Comparison of ENCODE assay signal across 25 mouse cellular contexts in genomic region chr6:136650664-136651063, GRCm38 (mm10). TPM values are rescaled to one million over a fixed set of nuclear protein-coding genes. Genes with fewer than 3 reads are reported as not detected.
DNase-seq lines count a peak whose midpoint lies in the region; ATAC-seq and TF ChIP-seq lines count a peak whose summit lies in the region.
"Had no signal": no experiment of that assay in that cellular context is flagged by ENCODE, and none has a peak within 500 bp of the region (broad histone marks: within the 10 kb centered on the region; RNA-seq: fewer than 3 reads in every experiment).

No protein-coding gene starts in this region.

- no peak for TF ChIP-seq RAD21 in CH12.LX (IDR thresholded peaks at IDR 0.05; ENCODE audit: low read depth, low read length)

- TF ChIP-seq POLR2A in CH12.LX (IDR thresholded peaks at IDR 0.05; ENCODE audit: low read depth, low read length) = no peak

- no peak for ATAC-seq in hindbrain, embryonic 13.5 days (ENCODE audit: low FRiP score)
- ATAC-seq: CD4-positive, CD25-positive, alpha-beta regulatory T cell, adult 4 months; forebrain, embryonic 14.5 days; forebrain, embryonic 16.5 days; Patski had no signal

- TF ChIP-seq CTCF in C2C12 (IDR thresholded peaks at IDR 0.05; ENCODE audit: control insufficient read depth, insufficient read depth, insufficient read length) (no peak), CH12.LX (conservative IDR thresholded peaks at IDR 0.05 in 1 of 2, IDR thresholded peaks at IDR 0.05 in 1 of 2; ENCODE audit: low read depth in 2 of 2, low read length in 2 of 2) (no peak)

- H3K27ac ChIP-seq in CH12.LX (ENCODE audit: insufficient read depth, low read depth) = no peak overlapping the region
- no peak overlapping the region for H3K27ac ChIP-seq in hindbrain, embryonic 13.5 days
- H3K27ac ChIP-seq: embryonic facial prominence, embryonic 13.5 days; embryonic facial prominence, embryonic 15.5 days; forebrain, embryonic 10.5 days; forebrain, embryonic 12.5 days had no signal

- H3ac ChIP-seq in C2C12 (ENCODE audit: control insufficient read depth, insufficient read length, low read depth) = no peak overlapping the region

- no peaks in the 10 kb centered on the region for H3K79me2 ChIP-seq in C2C12 (ENCODE audit: control insufficient read depth, insufficient read depth)
- no peaks in the 10 kb centered on the region for H3K79me2 ChIP-seq in CH12.LX (replicated peaks; ENCODE audit: control insufficient read depth, extremely low read depth, insufficient read depth, poor library complexity, severe bottlenecking)

- H3K9me3 ChIP-seq in CH12.LX (replicated peaks; ENCODE audit: low read length) = no peaks in the 10 kb centered on the region
- H3K9me3 ChIP-seq in hindbrain, embryonic 13.5 days = no peaks in the 10 kb centered on the region
- H3K9me3 ChIP-seq: embryonic facial prominence, embryonic 13.5 days; embryonic facial prominence, embryonic 15.5 days; forebrain, embryonic 10.5 days; forebrain, embryonic 12.5 days had no signal

- no peak for DNase-seq in CH12.LX (ENCODE audit: extremely low read depth)
- peak; percentile 52 for DNase-seq in ZHBTc4 (ENCODE audit: low read depth, low spot score)
- no peak for DNase-seq in spleen, adult 18-20 months
- no peak for DNase-seq in thymus, postnatal 0 days (ENCODE audit: low spot score)
- DNase-seq: adrenal gland, adult 2 months; adrenal gland, postnatal 10 days; adrenal gland, postnatal 25 days; cerebellum, adult 11 months; cerebellum, adult 18-20 months; cerebellum, adult 8-10 months; cerebellum, adult 9-11 months; cerebellum, postnatal 14 days; cerebellum, postnatal 36 days; embryo, embryonic 11 days had no signal

- no peak overlapping the region for H3K4me2 ChIP-seq in CH12.LX (ENCODE audit: insufficient read depth, low read depth, poor library complexity, severe bottlenecking)
- no peak overlapping the region for H3K4me2 ChIP-seq in hindbrain, embryonic 13.5 days
- H3K4me2 ChIP-seq: embryonic facial prominence, embryonic 13.5 days; embryonic facial prominence, embryonic 15.5 days; forebrain, embryonic 12.5 days had no signal

- 86% methylated on average over 8 of the region's 8 CpGs for WGBS in hindbrain, embryonic 13.5 days

- H3K9ac ChIP-seq in CH12.LX (ENCODE audit: insufficient read depth, low read depth) = no peak overlapping the region
- no peak overlapping the region for H3K9ac ChIP-seq in hindbrain, embryonic 13.5 days
- H3K9ac ChIP-seq: embryonic facial prominence, embryonic 13.5 days; embryonic facial prominence, embryonic 15.5 days; forebrain, embryonic 12.5 days had no signal

- H3K27me3 ChIP-seq in C2C12 (ENCODE audit: control insufficient read depth, insufficient read depth, insufficient read length) = no peaks in the 10 kb centered on the region
- H3K27me3 ChIP-seq in CH12.LX (replicated peaks) = no peaks in the 10 kb centered on the region
- no peaks in the 10 kb centered on the region for H3K27me3 ChIP-seq in hindbrain, embryonic 13.5 days
- H3K27me3 ChIP-seq: embryonic facial prominence, embryonic 13.5 days; embryonic facial prominence, embryonic 15.5 days; forebrain, embryonic 12.5 days; Patski had no signal

- dilution Hi-C loops in CH12.LX (cut with MboI; ENCODE audit: extremely low pct_ligation_motif_present, extremely low pct_unique_long_range_greater_than_20kb, low sequenced_read_pairs) = no loop called here

- H3K79me3 ChIP-seq in C2C12 (ENCODE audit: low read depth) = no peaks in the 10 kb centered on the region

- H3K4me3 ChIP-seq in C2C12 (ENCODE audit: insufficient read depth, poor library complexity, severe bottlenecking) = no peak overlapping the region
- no peak overlapping the region for H3K4me3 ChIP-seq in CH12.LX (replicated peaks in 1 of 3; ENCODE audit: low read depth in 2 of 3, low read length in 2 of 3, poor library complexity in 1 of 3)
- no peak overlapping the region for H3K4me3 ChIP-seq in hindbrain, embryonic 13.5 days
- H3K4me3 ChIP-seq: embryonic facial prominence, embryonic 13.5 days; embryonic facial prominence, embryonic 15.5 days; erythroblast, embryonic 14.5 days; forebrain, embryonic 10.5 days; forebrain, embryonic 12.5 days had no signal

- H3K4me1 ChIP-seq in CH12.LX (ENCODE audit: control insufficient read depth in 1 of 2, insufficient read depth in 2 of 2) = peaks cover 0 to 13% of the 10 kb centered on the region in 2 experiments; a peak in 2 of 4 replicates
- H3K4me1 ChIP-seq in hindbrain, embryonic 13.5 days (replicated peaks) = peaks cover 7% of the 10 kb centered on the region; the same call in 1 of the 2 replicates

- no peaks in the 10 kb centered on the region for H3K36me3 ChIP-seq in C2C12 (ENCODE audit: control insufficient read depth, insufficient read depth)
- H3K36me3 ChIP-seq in CH12.LX (replicated peaks in 1 of 2; ENCODE audit: control insufficient read depth in 1 of 2, insufficient read depth in 1 of 2, low read length in 1 of 2) = no peaks in the 10 kb centered on the region
- H3K36me3 ChIP-seq in hindbrain, embryonic 13.5 days = no peaks in the 10 kb centered on the region
- H3K36me3 ChIP-seq: embryonic facial prominence, embryonic 13.5 days; embryonic facial prominence, embryonic 15.5 days; forebrain, embryonic 10.5 days; forebrain, embryonic 12.5 days had no signal

- in situ Hi-C loops in CH12.LX (cut with MboI; ENCODE audit: low pct_ligation_motif_present, low pct_unique_long_range_greater_than_20kb, low sequenced_read_pairs) = no loop called here

- TF ChIP-seq EP300 in CH12.LX (IDR thresholded peaks at IDR 0.05; ENCODE audit: low read length) = no peak

TF ChIP-seq in C2C12, 6 proteins besides CTCF, POLR2A, EP300 and RAD21:
- TF ChIP-seq CEBPB (IDR thresholded peaks at IDR 0.05; ENCODE audit: low read depth) (no peak), MAX (IDR thresholded peaks at IDR 0.05) (no peak), USF1 (IDR thresholded peaks at IDR 0.05; ENCODE audit: low read depth) (peak; percentile 56)

TF ChIP-seq in CH12.LX, 34 proteins besides CTCF, POLR2A, EP300 and RAD21:
- TF ChIP-seq MAX (IDR thresholded peaks at IDR 0.05; ENCODE audit: low read length) (no peak), BHLHE40 (IDR thresholded peaks at IDR 0.05; ENCODE audit: low read depth, low read length) (peak; percentile 70), MEF2A (IDR thresholded peaks at IDR 0.05; ENCODE audit: borderline replicate concordance, low read depth, low read length) (no peak)

RNA-seq across cellular contexts. Expression of gene Plbd1, which starts 11.1 kb away (rescaled TPM):
- polyA plus RNA-seq in C2C12 (2012; fragmentation: generic; extraction: Trizol) (not detected), CH12.LX (2012; ENCODE audit: insufficient read length, low read depth) (not detected in 2 replicates)
- total RNA-seq in CH12.LX (2012; rRNA removed) (not detected in 2 replicates), CH12.LX (2014; rRNA removed) (not detected in 2 replicates)
- polyA plus RNA-seq in thymus, postnatal 0 days (2015; fragmentation: Nextera tagmentation; extraction: Ambion mirVana) = 21.6 and 22.7 TPM in 2 replicates
- polyA plus RNA-seq in hindbrain, embryonic 13.5 days (2015; fragmentation: Nextera tagmentation; extraction: Ambion mirVana) = 1.4 and 1.8 TPM in 2 replicates
- polyA plus RNA-seq: Patski had no signal
